Mouse (Mus musculus): ENCODE data around the gene Tgfb2.

DNA sequence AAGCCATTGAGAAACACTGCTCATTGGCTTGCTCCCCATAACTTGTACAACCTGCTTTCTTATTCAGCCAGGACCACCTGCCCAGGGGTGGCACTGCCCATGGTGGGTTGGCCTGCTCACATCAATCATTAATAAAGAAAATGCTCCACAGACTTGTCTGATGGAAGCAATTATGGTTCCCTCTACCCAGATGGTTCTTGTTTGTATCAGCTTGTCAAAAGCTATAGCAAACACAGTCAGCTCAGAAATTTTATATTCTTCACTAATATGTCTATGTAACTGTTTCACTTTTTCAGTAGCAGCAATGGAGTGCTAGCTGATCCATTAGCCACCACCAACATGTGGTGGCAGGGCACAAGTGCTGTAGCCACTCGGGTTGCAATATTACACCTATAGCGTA, 94.4 kb downstream of the Tgfb2 start:
- TF ChIP-seq ZMIZ1 (IDR thresholded peaks at IDR 0.05; ENCODE audit: low read depth, low read length) = no peak
- no peak for TF ChIP-seq JUND (IDR thresholded peaks at IDR 0.05; ENCODE audit: low read depth, low read length)

Data from MEL (cell line).